Mouse (Mus musculus) ES-Bruce4 (cell line): ENCODE results near the gene Ppp1r15b. TPM values are rescaled to one million over a fixed set of nuclear protein-coding genes. Genes with fewer than 3 reads are reported as not detected.

Source experiments
- H3K27ac ChIP-seq: 2 replicates; pipeline ENCODE4 v1.5.1; 2012; ENCODE audit warnings: low read length, inconsistent platforms; ENCODE audit not compliant: insufficient read depth
- H3K27me3 ChIP-seq: 2 replicates; pipeline ENCODE4 v1.6.1; 2012; ENCODE audit warnings: mild to moderate bottlenecking, low read length, inconsistent platforms; ENCODE audit not compliant: control insufficient read depth, poor library complexity, insufficient read depth, severe bottlenecking
- H3K36me3 ChIP-seq: 2 replicates; pipeline ENCODE4 v1.6.1; 2012; ENCODE audit warnings: inconsistent platforms, mild to moderate bottlenecking, low read length, moderate library complexity; ENCODE audit not compliant: control insufficient read depth, poor library complexity, insufficient read depth, severe bottlenecking
- H3K4me1 ChIP-seq: one replicate; pipeline ENCODE4 v1.8.1; 2011; ENCODE audit warnings: low read length; ENCODE audit not compliant: control insufficient read depth, insufficient read depth
- H3K4me3 ChIP-seq: 2 replicates; pipeline ENCODE4 v1.5.1; 2011; ENCODE audit warnings: low read depth, mild to moderate bottlenecking, low read length
- H3K9ac ChIP-seq: 2 replicates; pipeline ENCODE4 v1.6.1; 2012; ENCODE audit warnings: low read depth, mild to moderate bottlenecking, inconsistent platforms; ENCODE audit not compliant: poor library complexity, severe bottlenecking
- H3K9me3 ChIP-seq: replicated peaks from 2 replicates; pipeline ENCODE4 v1.6.1; 2012; ENCODE audit warnings: mild to moderate bottlenecking, low read length, inconsistent platforms; ENCODE audit not compliant: control insufficient read depth, poor library complexity, insufficient read depth, severe bottlenecking
- CTCF ChIP-seq: IDR thresholded peaks from one replicate; pipeline ENCODE4 v1.8.1; 2011; ENCODE audit warnings: low read depth, low read length
- EP300 ChIP-seq: IDR thresholded peaks from 2 replicates; pipeline ENCODE4 v1.6.1; 2011; ENCODE audit warnings: low read depth, low read length; ENCODE audit not compliant: insufficient read depth
- POLR2A ChIP-seq: IDR thresholded peaks from one replicate; pipeline ENCODE4 v1.8.1; 2011; ENCODE audit warnings: low read length; ENCODE audit not compliant: insufficient read depth
- polyA plus RNA-seq: library from polyadenylated mRNA; stranded (reverse); fragments of >200 nt; gene quantifications from 2 replicates; pipeline ENCODE4 v1.2.4, GENCODE M21; 2011; ENCODE audit warnings: low read depth; ENCODE audit not compliant: missing spikeins, insufficient read depth, insufficient read length

Ppp1r15b gene
- polyA plus RNA-seq, 1 experiment: 68.9 TPM

- H3K9ac ChIP-seq: no peak overlapping the region
- H3K27ac ChIP-seq: no peak overlapping the region
- TF ChIP-seq CTCF: no peak
- TF ChIP-seq POLR2A: no peak
- H3K36me3 ChIP-seq: no peaks in the 10 kb centered on the region
- H3K9me3 ChIP-seq: no peaks in the 10 kb centered on the region
- no peaks in the 10 kb centered on the region for H3K4me1 ChIP-seq
- no peak overlapping the region for H3K4me3 ChIP-seq
- peaks cover 5% of the 10 kb centered on the region for H3K27me3 ChIP-seq
Measured at GRCm38 (mm10) chr1:133168318-133169060, 37.5 kb downstream of the Ppp1r15b start.

- no peak overlapping the region for H3K9ac ChIP-seq
- no peaks in the 10 kb centered on the region for H3K36me3 ChIP-seq
- TF ChIP-seq EP300 (no peak), CTCF (no peak), POLR2A (no peak)
- no peaks in the 10 kb centered on the region for H3K9me3 ChIP-seq
- H3K27ac ChIP-seq: no peak overlapping the region
- H3K4me3 ChIP-seq: no peak overlapping the region
- H3K27me3 ChIP-seq: no peaks in the 10 kb centered on the region
- H3K4me1 ChIP-seq: no peaks in the 10 kb centered on the region
Measured at GRCm38 (mm10) chr1:133170196-133170595, 39.3 kb downstream of the Ppp1r15b start.

GRCm38 (mm10) chr1:133171357-133171756, 40.4 kb downstream of the Ppp1r15b start:
- H3K36me3 ChIP-seq: no peaks in the 10 kb centered on the region
- TF ChIP-seq POLR2A: no peak
- TF ChIP-seq CTCF: no peak
- TF ChIP-seq EP300: no peak
- no peak overlapping the region for H3K4me3 ChIP-seq
- no peaks in the 10 kb centered on the region for H3K27me3 ChIP-seq
- no peak overlapping the region for H3K9ac ChIP-seq
- no peaks in the 10 kb centered on the region for H3K4me1 ChIP-seq
- H3K27ac ChIP-seq: no peak overlapping the region
- H3K9me3 ChIP-seq: no peaks in the 10 kb centered on the region

- TF ChIP-seq EP300 (no peak), POLR2A (no peak), CTCF (no peak)
- no peaks in the 10 kb centered on the region for H3K36me3 ChIP-seq
- no peaks in the 10 kb centered on the region for H3K27me3 ChIP-seq
- H3K4me1 ChIP-seq: peaks cover 2% of the 10 kb centered on the region
- no peaks in the 10 kb centered on the region for H3K9me3 ChIP-seq
- H3K27ac ChIP-seq: no peak overlapping the region
- H3K9ac ChIP-seq: no peak overlapping the region
- no peak overlapping the region for H3K4me3 ChIP-seq
Measured at GRCm38 (mm10) chr1:133175150-133175549, 44.2 kb downstream of the Ppp1r15b start.

- no peaks in the 10 kb centered on the region for H3K27me3 ChIP-seq
- no peak overlapping the region for H3K27ac ChIP-seq
- TF ChIP-seq CTCF: peak; percentile 100
- peak; percentile 64; the same call in 1 of the 2 replicates for TF ChIP-seq EP300
- no peak for TF ChIP-seq POLR2A
Measured at GRCm38 (mm10) chr1:133177480-133178172, 46.7 kb downstream of the Ppp1r15b start.

More at GRCm38 (mm10) chr1:133177480-133178172, 46.7 kb downstream of the Ppp1r15b start:
- Histone ChIP-seq H3K36me3 (no peaks in the 10 kb centered on the region), H3K9ac (no peak overlapping the region), H3K4me3 (no peak overlapping the region), H3K4me1 (peaks cover 2% of the 10 kb centered on the region), H3K9me3 (no peaks in the 10 kb centered on the region)
